27 mouse cellular contexts compared by ENCODE assay signal in genomic region chr14:48022271-48022670, GRCm38 (mm10).
DNase-seq lines count a peak whose midpoint lies in the region; ATAC-seq and TF ChIP-seq lines count a peak whose summit lies in the region.
"Had no signal": no experiment of that assay in that cellular context is flagged by ENCODE, and none has a peak within 500 bp of the region (broad histone marks: within the 10 kb centered on the region; RNA-seq: fewer than 3 reads in every experiment).

No protein-coding gene starts in this region.

- no peak overlapping the region for H3K9ac ChIP-seq in liver, postnatal 0 days (replicated peaks)
- H3K9ac ChIP-seq: embryonic facial prominence, embryonic 13.5 days; embryonic facial prominence, embryonic 15.5 days; forebrain, embryonic 12.5 days had no signal

- no peak for TF ChIP-seq EP300 in liver, postnatal 0 days (IDR thresholded peaks at IDR 0.05; ENCODE audit: low read depth)

- no peak overlapping the region for H3K27ac ChIP-seq in left cerebral cortex, adult 2 months
- no peak overlapping the region for H3K27ac ChIP-seq in liver, postnatal 0 days (ENCODE audit: low read depth)
- H3K27ac ChIP-seq: embryonic facial prominence, embryonic 13.5 days; embryonic facial prominence, embryonic 15.5 days; forebrain, embryonic 10.5 days; forebrain, embryonic 12.5 days had no signal

- H3K4me3 ChIP-seq in myocyte: no peak overlapping the region
- H3K4me3 ChIP-seq in left cerebral cortex, adult 2 months: no peak overlapping the region
- no peak overlapping the region for H3K4me3 ChIP-seq in liver, postnatal 0 days (ENCODE audit: low read depth, low read length)
- H3K4me3 ChIP-seq: embryonic facial prominence, embryonic 13.5 days; embryonic facial prominence, embryonic 15.5 days; erythroblast, embryonic 14.5 days; forebrain, embryonic 10.5 days; forebrain, embryonic 12.5 days had no signal

- WGBS in liver, postnatal 0 days (ENCODE audit: insufficient replicate concordance): 63% methylated on average over 4 of the region's 4 CpGs

- H3K36me3 ChIP-seq in myocyte (ENCODE audit: control insufficient read depth, insufficient read depth): no peaks in the 10 kb centered on the region
- H3K36me3 ChIP-seq in liver, postnatal 0 days (replicated peaks; ENCODE audit: insufficient read depth, low read length): no peaks in the 10 kb centered on the region
- H3K36me3 ChIP-seq: embryonic facial prominence, embryonic 13.5 days; embryonic facial prominence, embryonic 15.5 days; forebrain, embryonic 10.5 days; forebrain, embryonic 12.5 days; G1E had no signal

- no peak for TF ChIP-seq CTCF in left cerebral cortex, adult 2 months (IDR thresholded peaks at IDR 0.05)
- TF ChIP-seq CTCF in liver, postnatal 0 days (IDR thresholded peaks at IDR 0.05; ENCODE audit: low read depth): no peak

- no peaks in the 10 kb centered on the region for H3K9me3 ChIP-seq in liver, postnatal 0 days (ENCODE audit: low read length)
- H3K9me3 ChIP-seq: embryonic facial prominence, embryonic 13.5 days; embryonic facial prominence, embryonic 15.5 days; forebrain, embryonic 10.5 days; forebrain, embryonic 12.5 days; G1E had no signal

- intact Hi-C loops in heart, postnatal 14 days (cut with DNase I): no loop called here
- intact Hi-C loops in left cerebral cortex, adult 2 months (cut with DNase I): no loop called here

- no peak overlapping the region for H3K4me2 ChIP-seq in myocyte (ENCODE audit: low read depth)
- H3K4me2 ChIP-seq in liver, postnatal 0 days (ENCODE audit: low read depth, low read length): no peak overlapping the region
- H3K4me2 ChIP-seq: embryonic facial prominence, embryonic 13.5 days; embryonic facial prominence, embryonic 15.5 days; forebrain, embryonic 12.5 days had no signal

- no peaks in the 10 kb centered on the region for H3K27me3 ChIP-seq in myocyte (ENCODE audit: control insufficient read depth, insufficient read depth, insufficient read length)
- H3K27me3 ChIP-seq in liver, postnatal 0 days (ENCODE audit: insufficient read depth, low read length): no peaks in the 10 kb centered on the region
- H3K27me3 ChIP-seq: CH12.LX; embryonic facial prominence, embryonic 13.5 days; embryonic facial prominence, embryonic 15.5 days; forebrain, embryonic 12.5 days had no signal

- DNase-seq in heart, adult 11 months: peak; percentile 45
- no peak for DNase-seq in heart, postnatal 14 days
- peak; percentile 2 for DNase-seq in 3T3-L1 (ENCODE audit: low read depth, low spot score)
- peak; percentile 20 for DNase-seq in NIH3T3 (ENCODE audit: low read depth)
- no peak for DNase-seq in left cerebral cortex, adult 2 months (ENCODE audit: extremely low spot score in 1 of 2, low spot score in 2 of 2)
- DNase-seq in liver, postnatal 0 days: no peak
- DNase-seq: adrenal gland, adult 2 months; adrenal gland, postnatal 10 days; adrenal gland, postnatal 25 days; cerebellum, adult 11 months; cerebellum, adult 18-20 months; cerebellum, adult 8-10 months; cerebellum, adult 9-11 months; cerebellum, postnatal 14 days; cerebellum, postnatal 36 days; embryo, embryonic 11 days had no signal

- H3K79me2 ChIP-seq in myocyte (ENCODE audit: control insufficient read depth, insufficient read depth): no peaks in the 10 kb centered on the region

- no peak for ATAC-seq in liver, postnatal 0 days
- ATAC-seq: CD4-positive, CD25-positive, alpha-beta regulatory T cell, adult 4 months; forebrain, embryonic 14.5 days; forebrain, embryonic 16.5 days had no signal

- TF ChIP-seq POLR2A in myocyte (IDR thresholded peaks at IDR 0.05; ENCODE audit: insufficient read length, low read depth): no peak

- H3ac ChIP-seq in myocyte (ENCODE audit: control insufficient read depth, insufficient read length): no peak overlapping the region

- no peaks in the 10 kb centered on the region for H3K4me1 ChIP-seq in liver, postnatal 0 days (ENCODE audit: insufficient read depth)
- H3K4me1 ChIP-seq: embryonic facial prominence, embryonic 13.5 days; embryonic facial prominence, embryonic 15.5 days; forebrain, embryonic 10.5 days; forebrain, embryonic 12.5 days had no signal

TF ChIP-seq in myocyte, 11 proteins besides CTCF, POLR2A, EP300 and RAD21:
- peak in 2 of 3 experiments; percentile 48 to 59 for TF ChIP-seq MYOD1 (IDR thresholded peaks at IDR 0.05; ENCODE audit: control insufficient read depth in 1 of 3, insufficient read length in 2 of 3, low read depth in 2 of 3)
- TF ChIP-seq MYOG (IDR thresholded peaks at IDR 0.05; ENCODE audit: control insufficient read depth in 1 of 3, insufficient read depth in 1 of 3, insufficient read length in 2 of 3, low read depth in 2 of 3): peak in 1 of 3 experiments; percentile 42
- no peak for TF ChIP-seq TCF12 (IDR thresholded peaks at IDR 0.05; ENCODE audit: insufficient read depth, poor library complexity, severe bottlenecking)
- TF ChIP-seq E2F4 (IDR thresholded peaks at IDR 0.05; ENCODE audit: insufficient read depth): no peak
- no peak for TF ChIP-seq SRF (IDR thresholded peaks at IDR 0.05; ENCODE audit: control insufficient read depth, insufficient read length, low read depth)
- TF ChIP-seq POLR2AphosphoS2 (IDR thresholded peaks at IDR 0.05; ENCODE audit: insufficient read length, low read depth): no peak

Comparison
In these comparisons a context has a peak if more than half of its experiments do, and no peak if none do; other contexts are left out.
1. DNase-seq: peak in heart, adult 11 months (single experiment), 3T3-L1 (single experiment) and NIH3T3 (single experiment); none in heart, postnatal 14 days (0 of 2), left cerebral cortex, adult 2 months (0 of 2) and liver, postnatal 0 days (single experiment).